Mouse (Mus musculus) hindbrain, embryonic 12.5 days (tissue): ENCODE measurements around the gene Mapk13. TPM values are rescaled to one million over a fixed set of nuclear protein-coding genes. Genes with fewer than 3 reads are reported as not detected.
A peak's percentile ranks its signal among the peaks of the same experiment; 100 is the strongest.

Experiments
- ATAC-seq: fragments of 200-750 bp; cut with Nextera tagmentation; 2 replicates; pipeline ENCODE4 v1.8.0; 2017; ENCODE audit warnings: moderate TSS enrichment; ENCODE audit not compliant: low FRiP score
- H3K27ac ChIP-seq: fragments of 300-500 bp; sonication (generic); 2 replicates; pipeline ENCODE4 v1.5.1; 2016; ENCODE audit warnings: mild to moderate bottlenecking
- H3K27me3 ChIP-seq: fragments of 300-500 bp; sonication (generic); 2 replicates; pipeline ENCODE4 v1.6.1; 2016; ENCODE audit warnings: mild to moderate bottlenecking
- H3K36me3 ChIP-seq: fragments of 300-500 bp; sonication (generic); 2 replicates; pipeline ENCODE4 v1.6.1; 2016; ENCODE audit warnings: mild to moderate bottlenecking
- H3K4me1 ChIP-seq: fragments of 300-500 bp; sonication (generic); 2 replicates; pipeline ENCODE4 v1.6.1; 2016
- H3K4me2 ChIP-seq: fragments of 300-500 bp; sonication (generic); replicated peaks from 2 replicates; pipeline ENCODE4 v1.6.1; 2016; ENCODE audit warnings: mild to moderate bottlenecking
- H3K4me3 ChIP-seq: fragments of 300-500 bp; sonication (generic); 2 replicates; pipeline ENCODE4 v1.5.1; 2016; ENCODE audit warnings: mild to moderate bottlenecking
- H3K9ac ChIP-seq: fragments of 300-500 bp; sonication (generic); 2 replicates; pipeline ENCODE4 v1.6.1; 2016; ENCODE audit warnings: mild to moderate bottlenecking, moderate library complexity
- H3K9me3 ChIP-seq: fragments of 300-500 bp; sonication (generic); replicated peaks from 2 replicates; pipeline ENCODE4 v1.6.1; 2016; ENCODE audit warnings: mild to moderate bottlenecking
- WGBS: fragments of 180-500 bp; shearing (Covaris S2); methylation state at CpG from one replicate; pipeline ENCODE4 v1.1.7; 2016; 5-methylcytosine and 5-hydroxymethylcytosine counted together
- polyA plus RNA-seq: library from polyadenylated mRNA; unstranded; fragments of >200 nt; fragmentation: Nextera tagmentation; extraction: Ambion mirVana; gene quantifications from 2 replicates; pipeline ENCODE4 v1.2.1, GENCODE M21; 2016

The Mapk13 gene
- polyA plus RNA-seq, 1 experiment from 2014 or later, result 6.5 TPM

GRCm38 (mm10) chr17:28779735-28780134 lies 10.6 kb downstream of the Mapk13 start:
- Histone ChIP-seq H3K4me3 (no peak overlapping the region), H3K27me3 (no peaks in the 10 kb centered on the region), H3K9ac (no peak overlapping the region), H3K36me3 (no peaks in the 10 kb centered on the region), H3K4me2 (no peak overlapping the region), H3K9me3 (no peaks in the 10 kb centered on the region), H3K27ac (no peak overlapping the region), H3K4me1 (peaks cover 5% of the 10 kb centered on the region; the same call in 1 of the 2 replicates)
- no peak for ATAC-seq
- 88% methylated on average over 3 of the region's 3 CpGs for WGBS

- Histone ChIP-seq H3K27me3 (no peaks in the 10 kb centered on the region), H3K4me3 (no peak overlapping the region), H3K4me1 (peaks cover 5% of the 10 kb centered on the region; the same call in 1 of the 2 replicates), H3K9ac (no peak overlapping the region), H3K4me2 (no peak overlapping the region), H3K36me3 (no peaks in the 10 kb centered on the region), H3K27ac (no peak overlapping the region), H3K9me3 (no peaks in the 10 kb centered on the region)
- no peak for ATAC-seq
- 82% methylated on average over 3 of the region's 3 CpGs for WGBS
These were observed 11.7 kb downstream of the Mapk13 start for GRCm38 (mm10) chr17:28780836-28781235.

- Histone ChIP-seq H3K4me1 (peaks cover 5% of the 10 kb centered on the region; the same call in 1 of the 2 replicates), H3K4me3 (no peak overlapping the region), H3K36me3 (no peaks in the 10 kb centered on the region), H3K4me2 (no peak overlapping the region), H3K27me3 (no peaks in the 10 kb centered on the region), H3K9me3 (no peaks in the 10 kb centered on the region), H3K9ac (no peak overlapping the region), H3K27ac (no peak overlapping the region)
- ATAC-seq, result no peak
- 51% methylated on average over 9 of the region's 9 CpGs for WGBS
These were observed 12.4 kb downstream of the Mapk13 start for GRCm38 (mm10) chr17:28781290-28782045.

- no peaks in the 10 kb centered on the region for H3K27me3 ChIP-seq
- H3K4me3 ChIP-seq, result no peak overlapping the region
- ATAC-seq, result no peak
- no peaks in the 10 kb centered on the region for H3K9me3 ChIP-seq
- 88% methylated on average over 3 of the region's 3 CpGs for WGBS
- no peak overlapping the region for H3K9ac ChIP-seq
- H3K4me1 ChIP-seq, result peaks cover 5% of the 10 kb centered on the region; the same call in 1 of the 2 replicates
- H3K4me2 ChIP-seq, result no peak overlapping the region
- H3K36me3 ChIP-seq, result no peaks in the 10 kb centered on the region
- H3K27ac ChIP-seq, result no peak overlapping the region
These were observed 15.9 kb downstream of the Mapk13 start for GRCm38 (mm10) chr17:28785036-28785435.

GRCm38 (mm10) chr17:28787507-28787906 lies 18.4 kb downstream of the Mapk13 start:
- no peak for ATAC-seq
- Histone ChIP-seq H3K4me3 (no peak overlapping the region), H3K4me1 (no peaks in the 10 kb centered on the region), H3K27ac (no peak overlapping the region), H3K9ac (no peak overlapping the region), H3K9me3 (no peaks in the 10 kb centered on the region), H3K4me2 (no peak overlapping the region), H3K36me3 (no peaks in the 10 kb centered on the region), H3K27me3 (no peaks in the 10 kb centered on the region)
- 96% methylated on average over 12 of the region's 12 CpGs for WGBS

GRCm38 (mm10) chr17:28797031-28797430 lies 27.9 kb downstream of the Mapk13 start:
- H3K9me3 ChIP-seq, result no peaks in the 10 kb centered on the region
- no peak overlapping the region for H3K4me3 ChIP-seq
- H3K4me2 ChIP-seq, result no peak overlapping the region
- H3K27me3 ChIP-seq, result no peaks in the 10 kb centered on the region
- no peak for ATAC-seq
- H3K36me3 ChIP-seq, result no peaks in the 10 kb centered on the region
- H3K9ac ChIP-seq, result no peak overlapping the region
- no peak overlapping the region for H3K27ac ChIP-seq
- H3K4me1 ChIP-seq, result peaks cover 14% of the 10 kb centered on the region
- 94% methylated on average over 4 of the region's 4 CpGs for WGBS

- Histone ChIP-seq H3K36me3 (no peaks in the 10 kb centered on the region), H3K9me3 (no peaks in the 10 kb centered on the region), H3K9ac (peak overlapping the region; percentile 100), H3K4me1 (peaks cover 27% of the 10 kb centered on the region), H3K27me3 (no peaks in the 10 kb centered on the region), H3K27ac (no peak overlapping the region; the same call in 1 of the 2 replicates), H3K4me2 (peak overlapping the region; percentile 98), H3K4me3 (peak overlapping the region; percentile 94)
- 18% methylated on average over 14 of the region's 14 CpGs for WGBS
- ATAC-seq, result no peak
These were observed 30.4 kb downstream of the Mapk13 start for GRCm38 (mm10) chr17:28799291-28800160.

- H3K9me3 ChIP-seq, result no peaks in the 10 kb centered on the region
- H3K36me3 ChIP-seq, result no peaks in the 10 kb centered on the region
- H3K27ac ChIP-seq, result peak overlapping the region; percentile 100
- H3K4me3 ChIP-seq, result peak overlapping the region; percentile 94
- peak overlapping the region; percentile 100 for H3K9ac ChIP-seq
- H3K27me3 ChIP-seq, result no peaks in the 10 kb centered on the region
- ATAC-seq, result peak; percentile 49
- peaks cover 27% of the 10 kb centered on the region for H3K4me1 ChIP-seq
- peak overlapping the region; percentile 98 for H3K4me2 ChIP-seq
- WGBS, result 0% methylated on average over 15 of the region's 15 CpGs
These were observed 31.2 kb downstream of the Mapk13 start for GRCm38 (mm10) chr17:28800281-28800670.

GRCm38 (mm10) chr17:28800671-28801412 lies 31.7 kb downstream of the Mapk13 start, which contains the start of gene Brpf3:
Gene Brpf3 (plus strand): TSS chr17:28801090.
- no peaks in the 10 kb centered on the region for H3K9me3 ChIP-seq
- H3K27me3 ChIP-seq, result no peaks in the 10 kb centered on the region
- peak within 1 kb of the TSS; percentile 100 for H3K9ac ChIP-seq
- H3K36me3 ChIP-seq, result peaks cover 5% of the 10 kb centered on the region
- H3K4me2 ChIP-seq, result peak within 1 kb of the TSS; percentile 98
- peak within 1 kb of the TSS; percentile 100 for H3K27ac ChIP-seq
- H3K4me3 ChIP-seq, result peak within 1 kb of the TSS; percentile 94
- 1% methylated on average over 51 of the region's 99 CpGs for WGBS
- H3K4me1 ChIP-seq, result peaks cover 27% of the 10 kb centered on the region
- ATAC-seq, result peak; percentile 71

- H3K4me3 ChIP-seq, result peak overlapping the region; percentile 94
- under 1% methylated on average over 36 of the region's 42 CpGs for WGBS
- peak overlapping the region; percentile 100 for H3K27ac ChIP-seq
- H3K9ac ChIP-seq, result peak overlapping the region; percentile 100
- no peaks in the 10 kb centered on the region for H3K27me3 ChIP-seq
- peaks cover 27% of the 10 kb centered on the region for H3K4me1 ChIP-seq
- H3K4me2 ChIP-seq, result peak overlapping the region; percentile 98
- H3K36me3 ChIP-seq, result peaks cover 12% of the 10 kb centered on the region
- peak; percentile 99 for ATAC-seq
- H3K9me3 ChIP-seq, result no peaks in the 10 kb centered on the region
These were observed 32.4 kb downstream of the Mapk13 start for GRCm38 (mm10) chr17:28801474-28802005.

- WGBS, result 1% methylated on average over 18 of the region's 18 CpGs
- peak overlapping the region; percentile 98 for H3K4me2 ChIP-seq
- H3K9me3 ChIP-seq, result no peaks in the 10 kb centered on the region
- peaks cover 27% of the 10 kb centered on the region for H3K4me1 ChIP-seq
- H3K36me3 ChIP-seq, result peaks cover 17% of the 10 kb centered on the region
- H3K4me3 ChIP-seq, result peak overlapping the region; percentile 94
- peak overlapping the region; percentile 78; the same call in 1 of the 2 replicates for H3K27ac ChIP-seq
- peak overlapping the region; percentile 82 for H3K9ac ChIP-seq
- no peak for ATAC-seq
- no peaks in the 10 kb centered on the region for H3K27me3 ChIP-seq
These were observed 32.9 kb downstream of the Mapk13 start for GRCm38 (mm10) chr17:28802006-28802481.
